Mouse (Mus musculus) gastrocnemius, postnatal 36 days (tissue): Measurements from ENCODE around the gene Alg9. TPM values are rescaled to one million over a fixed set of nuclear protein-coding genes. Genes with fewer than 3 reads are reported as not detected.
"Not testable (repeated sequence)": the region's sequence is repeated elsewhere in the genome, so short reads cannot be mapped to it uniquely, and the experiment has no call there.

ENCODE experiments used
- DNase-seq, 2 experiments: peaks; one replicate each; pipeline ENCODE4 v3.0.0; 2022
- intact Hi-C: fragments of 180-260 bp; cut with DNase I; formaldehyde crosslinking; loops from one replicate; pipeline ENCODE4 v1.15.1; 2025
- total RNA-seq, 2 experiments: library from RNA; stranded (reverse); gene quantifications; 2 replicates each; pipeline ENCODE4 v1.2.3; 2021

Gene Alg9
- total RNA-seq, 2 experiments from 2014 or later, result 7.1 to 10.2 TPM

DNA sequence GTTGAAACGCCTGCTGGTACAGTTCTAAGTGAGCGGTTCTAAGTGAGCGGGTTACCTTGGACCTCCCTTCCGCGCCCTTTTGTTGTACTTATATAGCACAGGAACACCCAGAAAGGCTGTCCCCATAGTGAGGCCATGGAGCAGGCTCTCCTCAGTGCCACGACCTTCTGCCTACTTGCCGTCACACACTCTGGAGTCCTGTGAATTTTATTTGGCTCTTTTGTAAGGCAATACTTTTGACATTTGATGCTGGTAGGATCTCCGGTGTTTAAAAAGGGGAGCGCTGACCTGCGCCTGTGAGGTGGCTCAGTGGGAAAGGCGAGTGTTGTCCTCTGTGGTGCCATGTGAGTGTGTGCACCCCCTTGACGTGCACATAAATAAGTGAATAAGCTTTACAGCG lies 34.3 kb downstream of the Alg9 start:
- DNase-seq, result no peak
- intact Hi-C loops, result no loop called here

DNA sequence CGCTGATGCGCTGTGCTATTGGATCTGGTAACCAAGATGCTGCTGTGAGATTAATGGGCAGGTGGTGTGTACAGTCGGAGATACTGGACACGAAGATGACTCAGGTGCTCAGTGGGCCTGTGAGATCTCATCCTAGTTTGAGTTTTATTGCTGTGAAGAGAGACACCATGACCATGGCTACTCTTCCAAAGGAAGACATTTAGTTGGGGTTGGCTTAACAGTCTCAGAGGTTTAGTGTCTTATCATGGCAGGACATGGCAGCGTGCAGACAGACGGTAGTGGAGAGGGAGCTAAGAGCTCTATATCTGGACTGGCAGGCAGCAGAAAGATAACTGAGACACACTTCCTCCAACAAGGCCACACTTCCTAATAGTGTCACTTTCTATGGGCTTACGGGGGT lies 36.4 kb downstream of the Alg9 start:
- DNase-seq, result no peak
- intact Hi-C loops, result no loop called here

DNA sequence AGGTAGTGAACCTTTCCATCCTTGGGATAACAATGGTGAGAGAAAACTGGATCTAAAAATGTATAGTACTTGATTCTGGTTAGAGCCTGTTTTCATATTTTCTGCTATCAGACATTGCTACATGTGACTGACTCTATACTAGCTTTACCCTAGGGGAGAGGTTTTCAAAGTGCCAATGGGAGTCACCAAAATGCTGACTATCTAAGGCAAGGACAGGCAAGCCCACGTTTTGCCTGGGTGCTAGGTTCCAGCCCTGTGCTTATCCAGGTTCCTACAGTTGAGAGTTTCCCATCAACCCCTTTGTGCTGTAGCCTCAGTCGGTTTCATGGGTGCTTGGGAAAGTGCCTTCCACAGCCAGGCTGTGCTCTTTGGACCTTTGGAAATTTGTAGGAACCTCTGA lies 36.9 kb downstream of the Alg9 start:
- intact Hi-C loops, result no loop called here
- DNase-seq, result no peak

DNA sequence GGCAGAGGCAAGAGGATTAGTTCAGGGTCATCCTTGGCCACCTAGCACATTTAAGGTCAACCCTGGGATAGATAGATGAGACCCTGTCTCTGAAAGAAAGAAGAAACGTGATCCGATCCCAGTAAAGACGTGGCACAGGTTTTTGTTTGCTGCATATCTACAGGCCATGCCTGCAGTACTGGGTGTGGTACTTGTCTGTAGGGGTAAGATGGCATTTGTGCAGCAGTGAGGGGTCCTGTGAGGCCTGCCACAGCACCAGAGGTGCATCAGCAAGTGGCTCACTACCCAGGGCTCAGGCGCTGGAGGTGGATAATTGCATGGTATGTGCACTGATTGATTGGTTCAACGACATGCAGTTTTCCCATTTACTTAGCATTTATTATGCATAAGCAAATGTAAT lies 39.0 kb downstream of the Alg9 start:
- DNase-seq, result no peak
- intact Hi-C loops, result no loop called here

DNA sequence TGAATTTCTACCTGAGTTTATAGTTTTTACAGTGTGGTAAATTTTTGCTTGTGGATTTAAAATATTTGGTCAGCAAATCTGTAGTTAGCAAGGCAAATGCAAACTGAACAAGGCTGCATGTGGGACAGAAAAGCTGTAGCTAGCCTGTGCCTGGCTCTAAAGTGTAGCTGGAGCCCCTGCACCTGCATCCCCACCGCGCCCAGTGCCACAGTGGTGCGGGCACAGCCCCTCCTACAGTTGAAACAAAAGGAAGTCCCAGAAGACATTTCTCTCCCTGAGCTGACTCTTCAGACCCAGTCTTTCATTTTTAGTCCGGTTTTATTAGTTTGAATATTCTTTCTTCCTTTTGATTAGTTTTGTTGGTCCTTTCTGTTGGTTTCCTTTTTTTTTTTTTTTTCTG lies 40.8 kb downstream of the Alg9 start:
- DNase-seq, result no peak
- intact Hi-C loops, result no loop called here

DNA sequence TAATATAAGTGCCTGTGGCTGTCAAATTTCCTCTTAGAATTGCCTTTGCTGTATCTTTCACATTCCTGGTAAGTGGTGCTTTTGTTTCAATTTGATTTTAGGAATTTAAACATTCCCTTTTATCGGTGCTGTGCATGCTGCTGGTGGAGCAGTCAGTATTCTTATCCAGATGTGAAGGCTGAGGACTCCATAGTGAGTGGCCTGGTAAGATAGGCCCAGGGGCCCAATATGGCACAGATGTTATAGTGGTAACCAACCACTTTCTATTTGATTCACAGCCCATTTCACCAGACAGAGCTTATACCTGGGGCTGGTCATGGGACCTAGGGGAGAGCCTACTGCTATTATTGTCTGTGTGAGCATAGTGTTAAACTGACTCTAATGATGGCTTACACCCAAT lies 41.7 kb downstream of the Alg9 start:
- DNase-seq, result no peak
- intact Hi-C loops, result no loop called here

DNA sequence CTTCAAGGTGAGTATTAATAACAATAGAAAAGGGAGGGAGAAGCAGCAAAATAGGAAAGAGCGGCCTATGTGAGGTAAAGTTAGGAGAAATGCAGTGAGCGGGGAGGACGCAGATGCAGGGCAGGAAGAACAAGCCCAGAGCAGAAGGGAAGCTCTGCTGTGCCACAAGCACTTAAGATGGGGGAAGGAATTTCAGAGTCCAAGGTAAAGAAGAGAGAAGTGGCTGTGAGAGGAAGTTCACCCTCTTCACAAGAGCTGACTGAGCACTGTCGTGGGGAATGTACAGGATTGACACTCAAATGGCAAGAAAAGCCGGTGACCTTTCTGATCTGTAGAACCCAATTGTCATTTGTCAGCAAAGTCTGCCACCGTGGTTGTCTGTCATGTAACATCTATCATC lies 43.2 kb downstream of the Alg9 start:
- intact Hi-C loops, result no loop called here
- DNase-seq, result no peak

DNA sequence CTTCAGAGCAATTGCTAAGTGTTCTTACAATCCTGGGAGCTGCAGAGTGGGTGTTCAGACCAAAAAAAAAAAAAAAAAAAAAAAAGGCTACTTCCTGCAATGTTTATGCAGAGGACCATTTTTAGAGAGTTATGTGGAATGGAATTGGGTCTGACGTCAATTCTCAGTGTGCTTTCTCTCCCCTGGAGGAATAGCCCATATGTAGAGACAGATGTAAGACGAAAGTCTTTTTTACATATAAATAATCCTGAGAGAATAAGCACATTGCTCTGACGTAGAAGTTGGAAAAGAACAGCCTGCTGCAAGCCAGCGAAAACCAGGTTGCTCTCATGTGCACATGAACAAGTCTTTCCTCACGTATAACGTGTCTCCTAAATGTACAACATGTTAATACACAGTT lies 44.9 kb downstream of the Alg9 start:
- intact Hi-C loops, result no loop called here
- DNase-seq, result no peak

DNA sequence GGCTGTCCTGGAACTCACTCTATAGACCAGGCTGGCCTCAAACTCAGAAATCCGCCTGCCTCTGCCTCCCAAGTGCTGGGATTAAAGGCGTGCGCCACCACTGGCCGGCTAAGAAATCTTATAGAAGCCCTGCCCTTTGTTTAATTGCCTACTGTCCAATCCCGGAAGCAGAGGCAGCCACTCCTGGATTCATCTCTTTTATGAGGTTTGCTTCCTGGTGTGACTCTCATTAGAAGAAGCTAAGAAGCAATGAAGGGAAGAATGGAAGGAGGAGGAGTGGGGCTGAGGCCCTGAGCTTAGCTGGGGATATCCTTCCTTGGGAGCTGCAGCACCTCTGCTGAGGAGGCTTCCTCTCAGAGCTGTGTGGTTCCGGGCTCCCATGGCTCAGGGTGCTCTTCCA lies 46.8 kb downstream of the Alg9 start:
- no peak for DNase-seq
- intact Hi-C loops, result no loop called here

DNA sequence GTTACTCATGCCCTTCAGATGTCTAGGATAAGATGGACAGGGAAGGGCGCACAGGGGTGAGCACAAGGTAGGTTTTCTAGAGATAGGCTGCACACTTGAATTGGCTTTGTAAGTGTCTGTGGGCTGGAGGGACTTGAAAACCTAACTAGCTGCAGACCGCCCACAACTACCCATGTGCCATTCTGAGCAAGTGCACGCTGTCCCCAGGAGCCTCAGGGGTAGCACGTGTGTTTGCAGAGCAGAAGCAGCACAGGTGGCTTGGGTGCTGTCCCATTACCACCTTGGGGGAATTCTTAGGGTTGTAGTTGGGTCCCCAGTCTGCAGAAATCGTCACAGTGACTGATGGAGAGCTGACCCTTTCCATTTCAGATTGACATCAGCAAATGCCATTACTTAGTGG lies 47.4 kb downstream of the Alg9 start:
- no peak for DNase-seq
- intact Hi-C loops, result no loop called here

DNA sequence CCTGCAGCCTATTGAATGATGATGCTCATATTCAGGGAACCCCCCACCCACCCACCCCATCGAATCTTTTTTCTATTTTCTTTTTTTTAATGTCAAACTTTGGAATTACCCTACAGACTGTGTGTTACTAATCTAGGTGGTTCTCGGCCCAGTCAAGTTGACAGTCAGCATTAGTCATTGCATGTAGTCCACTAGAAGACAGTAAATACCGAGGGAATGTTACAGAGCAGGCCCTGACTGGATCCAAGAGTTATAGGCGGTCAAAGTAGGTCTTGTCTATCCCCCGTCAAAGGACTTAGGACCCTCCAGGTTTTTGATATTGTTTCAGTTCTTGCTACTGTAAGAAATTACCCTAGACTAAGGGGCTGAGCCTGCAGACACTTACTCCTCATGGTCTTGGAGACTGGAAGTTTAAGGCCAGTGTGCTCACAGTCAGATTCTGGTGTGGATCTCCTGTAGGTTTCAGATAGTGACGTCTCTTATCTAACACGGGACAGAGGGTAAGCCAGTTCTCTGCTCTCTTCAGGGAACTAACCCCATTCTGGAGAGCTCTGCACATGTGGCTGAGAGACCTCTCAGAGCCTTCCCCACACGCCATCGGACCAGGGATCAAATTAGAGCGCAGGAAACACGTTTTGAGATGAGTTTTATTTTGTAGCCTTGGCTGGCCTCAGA lies 49.1 kb downstream of the Alg9 start:
- DNase-seq, result no peak
- intact Hi-C loops, result no loop called here

DNA sequence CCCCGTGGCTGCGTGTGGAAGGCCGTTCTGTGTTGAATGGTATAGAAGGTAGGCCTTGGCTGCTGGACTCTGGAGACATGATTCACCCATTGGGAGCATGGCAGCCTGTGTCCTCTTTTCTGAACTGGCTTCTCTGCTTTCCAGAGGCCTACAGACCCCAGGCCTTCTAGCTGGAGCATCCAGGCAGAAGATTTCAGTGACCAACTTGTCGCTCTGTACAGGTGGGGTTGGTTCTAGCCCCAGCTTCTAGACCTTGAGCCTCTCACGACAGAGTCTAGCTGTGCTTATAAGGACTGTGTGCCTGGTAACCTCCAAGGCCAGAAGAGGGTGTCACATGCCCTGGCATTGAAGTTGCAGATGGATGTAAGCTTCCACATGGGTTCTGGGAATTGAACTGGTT lies 56.7 kb downstream of the Alg9 start:
- DNase-seq, result no peak
- intact Hi-C loops, result no loop called here

DNA sequence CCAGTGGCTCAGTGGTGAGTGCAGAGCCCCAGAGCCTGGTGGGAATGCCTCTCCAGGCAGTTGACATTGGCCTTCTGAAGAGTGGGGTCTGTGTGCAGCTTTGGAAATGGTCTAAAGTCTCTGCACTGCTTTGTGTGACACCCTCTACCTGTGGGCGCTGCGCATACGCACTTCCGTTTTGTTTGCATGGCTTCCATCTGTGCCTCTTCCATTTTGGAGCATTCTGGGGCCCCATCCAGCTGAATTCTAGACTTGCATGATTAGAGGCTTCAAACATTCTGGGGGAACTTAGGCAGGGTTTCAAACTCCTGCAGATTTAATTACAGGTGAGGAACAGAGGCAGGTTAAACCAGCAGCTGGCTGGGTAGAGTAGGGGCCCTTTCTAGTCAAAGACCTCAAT lies 57.3 kb downstream of the Alg9 start:
- no peak for DNase-seq
- intact Hi-C loops, result no loop called here

DNA sequence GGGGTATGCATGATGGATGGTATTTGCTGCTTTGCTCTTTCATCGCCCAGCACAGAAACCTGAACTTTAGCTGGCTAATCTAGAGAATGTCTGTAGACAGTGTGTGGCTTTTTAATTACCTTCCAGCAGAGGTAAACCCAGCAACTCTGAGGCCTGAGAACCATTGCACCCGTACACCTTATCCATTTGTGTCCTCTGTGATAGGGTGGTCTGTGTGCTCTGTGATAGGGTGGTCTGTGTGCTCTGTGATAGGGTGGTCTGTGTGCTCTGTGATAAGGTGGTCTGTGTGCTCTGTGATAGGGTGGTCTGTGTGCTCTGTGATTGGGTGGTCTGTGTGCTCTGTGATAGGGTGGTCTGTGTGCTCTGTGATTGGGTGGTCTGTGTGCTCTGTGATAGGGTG lies 57.8 kb downstream of the Alg9 start:
- DNase-seq, intact Hi-C loops: not testable (repeated sequence)

DNA sequence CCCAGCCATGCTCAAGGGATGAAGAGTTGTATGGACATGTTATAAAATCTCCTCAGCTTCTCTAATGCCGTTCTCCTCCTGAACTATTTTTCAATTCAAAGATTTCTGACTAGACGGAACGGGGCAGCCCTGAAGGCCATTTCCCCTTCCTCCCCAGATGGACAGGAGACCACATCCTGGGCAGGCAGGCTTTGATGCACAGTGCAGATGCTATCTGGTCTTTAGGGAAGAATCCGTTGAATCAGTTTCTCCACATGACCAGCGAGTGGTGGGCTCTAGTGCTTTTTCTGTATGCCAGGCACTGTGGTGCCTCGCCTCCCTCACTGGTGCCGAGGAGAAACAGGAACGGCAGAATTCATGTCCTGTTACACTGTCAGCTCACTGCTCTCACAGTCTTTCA lies 59.0 kb downstream of the Alg9 start:
- intact Hi-C loops, result no loop called here
- DNase-seq, result no peak

DNA sequence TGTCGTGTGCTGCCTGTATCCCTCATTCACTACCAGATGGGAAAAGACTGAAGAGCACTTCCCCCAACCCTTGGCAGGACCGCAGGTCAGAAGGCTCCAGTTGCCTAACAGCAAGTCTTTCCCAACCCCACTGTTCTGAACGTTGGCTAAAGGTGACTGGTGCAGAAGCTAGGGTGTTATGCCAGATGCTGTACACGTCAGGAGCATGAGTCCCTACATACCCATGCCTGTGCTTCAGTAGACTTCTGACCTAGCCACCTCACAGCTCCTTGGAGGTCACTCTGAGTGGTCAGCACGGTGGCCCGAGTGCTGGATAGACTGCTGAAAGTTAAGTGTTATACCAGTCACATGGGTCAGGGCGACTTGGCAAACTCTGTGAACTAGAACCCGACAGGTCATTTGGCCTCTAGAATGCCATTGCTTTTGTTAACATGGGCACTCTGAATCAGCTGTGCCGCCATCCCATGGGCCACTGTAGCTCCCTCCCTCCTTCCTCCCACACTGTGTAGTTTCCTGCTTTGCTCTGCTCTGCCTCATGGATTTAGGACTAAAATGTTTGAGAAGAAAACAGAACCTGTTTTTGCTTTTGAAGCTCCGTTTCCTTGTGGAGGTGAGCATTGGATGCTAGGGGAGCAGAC lies 60.4 kb downstream of the Alg9 start:
- intact Hi-C loops, result no loop called here
- no peak for DNase-seq

DNA sequence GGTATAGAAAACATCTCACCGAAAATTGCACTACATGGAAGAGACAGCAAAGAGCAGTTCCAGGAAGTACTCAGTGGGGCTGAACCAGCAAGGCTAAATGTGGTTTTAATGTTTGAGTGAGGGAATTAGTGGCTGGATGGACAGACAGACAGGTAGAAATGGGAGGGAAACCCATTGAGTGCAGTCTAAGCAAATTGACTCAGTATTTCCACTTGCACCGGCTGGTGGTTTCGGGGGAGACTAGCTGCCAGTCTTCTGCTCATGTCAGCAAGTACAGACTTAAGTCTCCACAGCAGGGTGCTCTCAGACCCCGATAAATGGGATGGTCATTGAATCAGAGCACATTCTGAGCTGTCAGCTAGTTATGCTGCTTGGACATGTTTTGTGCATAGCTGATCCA lies 61.3 kb downstream of the Alg9 start:
- intact Hi-C loops, result no loop called here

DNA sequence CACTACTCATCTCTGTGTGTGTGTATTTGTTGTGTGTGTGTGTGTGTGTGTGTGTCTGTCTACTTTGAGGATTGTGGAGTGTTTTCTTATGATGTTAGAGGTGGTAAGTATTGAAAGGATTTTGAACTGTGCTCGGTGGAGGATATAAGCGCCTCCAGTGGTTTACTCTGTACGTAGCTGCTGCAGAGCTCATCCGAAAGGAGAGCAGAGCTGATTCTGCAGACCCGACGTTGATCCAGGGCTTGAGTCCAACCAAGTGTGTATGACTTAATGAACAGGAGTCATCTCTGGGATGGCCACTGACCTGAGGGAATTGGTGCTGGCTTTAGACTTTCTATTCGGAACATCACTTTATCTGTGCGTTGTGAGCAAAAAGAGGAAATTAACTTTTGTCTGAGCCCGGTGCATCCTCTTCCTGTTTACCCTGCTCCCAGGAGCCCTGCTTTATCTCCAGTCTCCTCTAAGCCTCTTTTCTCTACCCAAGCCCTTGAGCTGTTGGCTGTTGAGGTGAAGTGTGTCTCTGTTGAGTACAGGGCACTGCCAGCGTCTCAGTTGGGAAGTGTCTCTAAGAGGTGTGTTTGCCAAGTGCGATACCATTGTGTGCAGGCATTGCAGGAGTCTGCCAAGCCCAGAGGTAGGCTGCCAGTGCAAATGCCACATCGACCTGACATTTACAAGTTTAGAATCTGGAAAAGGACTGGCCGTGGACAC lies 66.4 kb downstream of the Alg9 start:
- no peak for DNase-seq
- intact Hi-C loops, result no loop called here

More for the DNA sequence above, 61.3 kb downstream of the Alg9 start:
- DNase-seq, result no peak

DNA sequence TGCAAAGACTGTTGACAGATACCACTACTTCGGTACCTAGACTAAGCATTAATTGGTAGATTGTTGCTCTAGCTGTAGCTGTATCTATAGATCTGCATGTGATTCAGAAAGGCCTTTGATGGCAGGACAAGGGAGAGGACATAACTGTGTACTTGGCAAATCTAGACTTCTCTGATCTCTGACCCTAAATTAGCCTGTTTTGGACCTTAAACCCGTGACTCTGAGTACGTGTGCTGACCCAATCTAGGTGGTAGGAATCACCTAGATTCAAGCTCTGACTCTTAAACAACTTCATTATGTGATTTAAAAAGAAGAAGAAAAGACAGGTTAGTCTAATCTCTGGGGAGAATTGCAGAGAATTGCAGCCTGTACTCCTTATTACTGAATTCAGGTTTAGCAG lies 70.3 kb downstream of the Alg9 start, which contains the start of gene Ppp2r1b:
Gene Ppp2r1b (plus strand): TSS at position 221 of the 400 bp plus-strand sequence.
- DNase-seq, result no peak

DNA sequence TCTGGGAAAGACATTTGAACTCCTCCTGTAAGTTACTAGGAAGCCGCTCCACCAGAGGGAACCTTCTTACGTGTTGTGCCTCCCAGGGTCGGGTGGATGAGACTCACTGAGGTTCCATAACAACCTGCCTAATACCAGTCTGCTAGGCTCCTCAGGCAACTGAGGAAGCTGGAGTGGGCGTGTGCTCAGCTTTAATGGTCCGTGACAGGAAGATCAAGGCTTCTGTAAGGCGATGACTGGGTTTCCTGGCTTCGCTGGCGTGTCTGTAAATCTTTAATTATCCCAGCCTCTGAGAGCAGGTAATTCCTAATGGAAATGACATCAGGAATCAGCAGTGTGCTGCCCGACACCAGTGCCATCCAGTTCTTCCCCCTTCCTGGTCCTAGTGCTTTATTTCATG lies 70.7 kb downstream of the Alg9 start:
- intact Hi-C loops, result loop anchor here (5.0 kb wide), 2 partner anchors 43 to 307 kb away; no protein-coding TSS in a partner anchor

More for the DNA sequence above, 70.3 kb downstream of the Alg9 start, which contains the start of gene Ppp2r1b:
- intact Hi-C loops, result loop anchor here (5.0 kb wide), 2 partner anchors 43 to 307 kb away; no protein-coding TSS in a partner anchor

DNA sequence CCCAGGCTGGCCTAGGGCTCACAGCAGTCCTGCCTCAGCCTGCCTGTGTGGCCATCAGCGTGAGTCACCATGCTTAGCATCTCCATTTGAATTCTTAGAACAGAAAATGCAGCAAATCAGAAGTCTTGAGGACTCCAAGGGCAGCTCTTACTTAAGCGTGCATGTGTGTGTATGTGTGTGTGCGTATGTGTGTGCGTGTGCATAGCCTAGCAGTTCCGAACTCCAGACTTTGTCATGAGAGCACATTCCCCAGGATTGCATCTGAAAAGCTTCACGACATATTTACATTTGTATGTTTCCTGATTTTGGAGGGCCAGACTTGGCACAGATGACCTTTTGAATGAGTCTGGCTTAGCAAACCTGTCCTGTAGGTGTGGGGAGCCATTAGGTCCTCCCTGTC lies 72.3 kb downstream of the Alg9 start:
- no peak for DNase-seq
- intact Hi-C loops, result loop anchor here (5.0 kb wide), 2 partner anchors 45 to 305 kb away; no protein-coding TSS in a partner anchor

More for the DNA sequence above, 70.7 kb downstream of the Alg9 start:
- DNase-seq, result no peak
